Mouse (Mus musculus) heart, adult 2 months (tissue): ENCODE data around the gene Prkaca.

Experiments
- CTCF ChIP-seq: fragments of 200-600 bp; IDR thresholded peaks from 2 replicates; pipeline ENCODE4 v1.8.1; 2022; ENCODE audit warnings: antibody characterized with exemption, mild to moderate bottlenecking, moderate library complexity
- EP300 ChIP-seq: fragments of 200-500 bp; IDR thresholded peaks from 2 replicates; pipeline ENCODE4 v1.6.1; 2011; ENCODE audit warnings: low read depth, low read length, control low read depth; ENCODE audit not compliant: insufficient read depth
- POLR2A ChIP-seq: fragments of 200-500 bp; IDR thresholded peaks from 2 replicates; pipeline ENCODE4 v1.6.1; 2011; ENCODE audit warnings: mild to moderate bottlenecking, low read depth, low read length, control low read depth; ENCODE audit not compliant: insufficient read depth

GRCm38 (mm10) chr8:83955106-83955957 lies 17.5 kb upstream of the Prkaca start, which contains the start of the genes Gm10644 and Asf1b:
- TF ChIP-seq POLR2A, result 0 out of 2 replicates have a peak, but pooled peaks have one; percentile 42
- TF ChIP-seq CTCF, result peak; percentile 82
- TF ChIP-seq EP300, result peak; percentile 66; the same call in 1 of the 2 replicates
